ENCODE assay signal across 7 mouse cellular contexts in the genomic region with DNA sequence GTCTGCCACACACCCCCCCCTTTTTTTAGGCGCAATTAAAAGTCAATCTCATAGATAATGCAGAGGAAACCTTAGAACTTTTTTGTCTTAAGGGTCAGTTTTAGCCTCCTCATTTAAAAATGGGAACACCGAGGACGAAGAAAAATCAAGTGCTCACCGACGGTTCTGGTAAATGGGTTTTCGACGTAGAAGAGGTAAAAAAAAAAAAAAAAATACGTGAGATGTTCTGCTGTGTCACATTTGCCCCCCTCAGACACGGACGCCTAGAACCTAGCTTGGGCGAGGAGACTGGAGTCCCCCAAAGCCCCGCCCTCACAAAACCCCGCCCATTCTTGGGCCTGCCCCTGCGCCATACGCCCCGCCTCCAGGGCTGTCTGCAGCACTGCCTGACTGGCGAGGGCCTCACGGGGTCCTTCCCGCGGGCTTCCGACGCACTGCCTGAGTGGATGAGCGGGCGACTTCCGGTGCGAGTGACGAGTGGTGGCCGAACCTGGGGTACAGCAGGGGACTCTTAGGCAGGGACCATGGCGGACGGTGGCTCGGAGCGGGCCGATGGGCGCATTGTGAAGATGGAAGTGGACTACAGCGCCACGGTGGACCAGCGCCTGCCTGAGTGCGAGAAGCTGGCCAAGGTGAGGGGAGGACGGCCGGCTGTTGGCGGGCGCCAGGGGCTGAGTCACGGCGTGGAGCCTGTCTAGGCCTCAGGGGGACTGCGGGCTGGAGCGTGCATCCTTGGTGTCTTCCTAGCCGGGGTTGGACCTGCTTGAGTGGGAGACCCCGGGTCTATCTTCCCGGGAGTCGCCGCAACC. TPM values are rescaled to one million over a fixed set of nuclear protein-coding genes. Genes with fewer than 3 reads are reported as not detected.
DNase-seq lines count a peak whose midpoint lies in the region; ATAC-seq lines count a peak whose summit lies in the region.

A gene (plus strand): TSS at position 432 of the 809 bp plus-strand sequence.

- intact Hi-C loops in left cerebral cortex, postnatal 36 days (cut with DNase I), result loop anchor here (1.0 kb wide), 1 partner anchor 290 kb away; a partner anchor contains a TSS

- peak within 1 kb of the TSS; percentile 90 for H3K4me3 ChIP-seq in intestine, embryonic 16.5 days (ENCODE audit: low read length)
- peak within 1 kb of the TSS; percentile 80 for H3K4me3 ChIP-seq in midbrain, embryonic 11.5 days (ENCODE audit: low read depth, low read length)

- peak within 1 kb of the TSS; percentile 97 for H3K9ac ChIP-seq in intestine, embryonic 16.5 days (ENCODE audit: low read depth, low read length)
- H3K9ac ChIP-seq in midbrain, embryonic 11.5 days (ENCODE audit: low read length), result peak within 1 kb of the TSS; percentile 77

- peak within 1 kb of the TSS; percentile 67 for H3K4me2 ChIP-seq in intestine, embryonic 16.5 days (ENCODE audit: low read depth, low read length)
- H3K4me2 ChIP-seq in midbrain, embryonic 11.5 days, result peak within 1 kb of the TSS; percentile 93

- no peaks in the 10 kb centered on the region for H3K9me3 ChIP-seq in intestine, embryonic 16.5 days (ENCODE audit: control insufficient read depth, low read length)
- H3K9me3 ChIP-seq in midbrain, embryonic 11.5 days (ENCODE audit: control insufficient read depth, low read length), result no peaks in the 10 kb centered on the region

- peak; percentile 92 for DNase-seq in adrenal gland, adult 8-10 months
- DNase-seq in embryo, embryonic 9.5 days (ENCODE audit: extremely low spot score), result peak; percentile 99
- peak; percentile 93 to 97 for DNase-seq in gastrocnemius, postnatal 4 days (ENCODE audit: low spot score in 2 of 2)
- DNase-seq in left cerebral cortex, postnatal 36 days (ENCODE audit: low spot score in 2 of 2), result peak; percentile 93
- peak; percentile 100 for DNase-seq in midbrain, embryonic 11.5 days (ENCODE audit: low spot score, missing footprints)
- peak; percentile 94 for DNase-seq in skeletal muscle tissue, adult 2 months (ENCODE audit: low read depth, low spot score)

- H3K27ac ChIP-seq in intestine, embryonic 16.5 days (ENCODE audit: low read length), result peak within 1 kb of the TSS; percentile 76
- no peak within 1 kb of the TSS; the same call in 1 of the 2 replicates for H3K27ac ChIP-seq in midbrain, embryonic 11.5 days (ENCODE audit: low read depth, low read length)

- H3K4me1 ChIP-seq in intestine, embryonic 16.5 days (ENCODE audit: control insufficient read depth, insufficient read depth, low read length), result peaks cover 18% of the 10 kb centered on the region
- H3K4me1 ChIP-seq in midbrain, embryonic 11.5 days (ENCODE audit: control insufficient read depth, insufficient read depth, low read length), result peaks cover 17% of the 10 kb centered on the region

- ATAC-seq in intestine, embryonic 16.5 days, result peak; percentile 99
- peak; percentile 97 for ATAC-seq in midbrain, embryonic 11.5 days (ENCODE audit: low FRiP score)

- no peaks in the 10 kb centered on the region for H3K36me3 ChIP-seq in intestine, embryonic 16.5 days (ENCODE audit: control insufficient read depth, insufficient read depth, low read length)
- H3K36me3 ChIP-seq in midbrain, embryonic 11.5 days (ENCODE audit: control insufficient read depth, insufficient read depth, low read length), result no peaks in the 10 kb centered on the region

- under 1% methylated on average over 51 of the region's 51 CpGs for WGBS in intestine, embryonic 16.5 days
- under 1% methylated on average over 49 of the region's 51 CpGs for WGBS in midbrain, embryonic 11.5 days

- H3K27me3 ChIP-seq in intestine, embryonic 16.5 days (replicated peaks; ENCODE audit: control insufficient read depth, insufficient read depth, low read length), result no peaks in the 10 kb centered on the region
- H3K27me3 ChIP-seq in midbrain, embryonic 11.5 days (ENCODE audit: control insufficient read depth, insufficient read depth, low read length), result no peaks in the 10 kb centered on the region

RNA-seq across cellular contexts. Expression of the gene that starts here (rescaled TPM):
- total RNA-seq in adrenal gland, adult 8-10 months (2022), result 100 to 1,000 TPM in 1 of 4 experiments, 10 to 100 TPM in 3; 76.5 to 101 (median 86.8) TPM
- 100 to 1,000 TPM in 1 of 2 experiments, 10 to 100 TPM in 1; 83.7 to 107 TPM for total RNA-seq in gastrocnemius, postnatal 4 days (2021)
- 144 and 154 TPM in 2 replicates for polyA plus RNA-seq in intestine, embryonic 16.5 days (2015; fragmentation: Nextera tagmentation; extraction: Ambion mirVana)
- 10 to 100 TPM; 66.2 to 67.0 TPM for total RNA-seq in left cerebral cortex, postnatal 36 days (2021)
- polyA plus RNA-seq in midbrain, embryonic 11.5 days (2014; fragmentation: Nextera tagmentation; extraction: Ambion mirVana), result 232 and 254 TPM in 2 replicates
